9 mouse cellular contexts compared by ENCODE assay signal in genomic region chr8:122500856-122501255, GRCm38 (mm10). TPM values are rescaled to one million over a fixed set of nuclear protein-coding genes. Genes with fewer than 3 reads are reported as not detected.
A peak's percentile ranks its signal among the peaks of the same experiment; 100 is the strongest.
DNase-seq lines count a peak whose midpoint lies in the region; ATAC-seq and TF ChIP-seq lines count a peak whose summit lies in the region.
"Had no signal": no experiment of that assay in that cellular context is flagged by ENCODE, and none has a peak within 500 bp of the region (broad histone marks: within the 10 kb centered on the region; RNA-seq: fewer than 3 reads in every experiment).

No protein-coding gene starts in this region.

- no peak for TF ChIP-seq EP300 in MEL (IDR thresholded peaks at IDR 0.05; ENCODE audit: low read depth in 1 of 2, low read length in 2 of 2)

- peaks cover 0 to 12% of the 10 kb centered on the region in 2 experiments; a peak in 2 of 4 replicates for H3K36me3 ChIP-seq in MEL (ENCODE audit: control insufficient read depth in 1 of 2, insufficient read depth in 2 of 2, low read length in 2 of 2)
- no peaks in the 10 kb centered on the region for H3K36me3 ChIP-seq in forebrain, embryonic 15.5 days
- no peaks in the 10 kb centered on the region for H3K36me3 ChIP-seq in hindbrain, embryonic 11.5 days (ENCODE audit: control insufficient read depth, insufficient read depth, low read length)

- WGBS in forebrain, embryonic 15.5 days = 31% methylated on average over 10 of the region's 10 CpGs
- WGBS in hindbrain, embryonic 11.5 days = 37% methylated on average over 10 of the region's 10 CpGs

- no peak overlapping the region for H3K4me3 ChIP-seq in MEL (ENCODE audit: control insufficient read depth in 1 of 2, insufficient read depth in 1 of 2, low read depth in 2 of 2, low read length in 2 of 2)
- no peak overlapping the region for H3K4me3 ChIP-seq in forebrain, embryonic 15.5 days
- H3K4me3 ChIP-seq in hindbrain, embryonic 11.5 days (ENCODE audit: low read depth, low read length) = no peak overlapping the region

- no peaks in the 10 kb centered on the region for H3K9me3 ChIP-seq in MEL (replicated peaks; ENCODE audit: insufficient read depth, low read length)
- H3K9me3 ChIP-seq in forebrain, embryonic 15.5 days = no peaks in the 10 kb centered on the region
- no peaks in the 10 kb centered on the region for H3K9me3 ChIP-seq in hindbrain, embryonic 11.5 days (ENCODE audit: control insufficient read depth, low read length)

- no peak for TF ChIP-seq POLR2A in MEL (IDR thresholded peaks at IDR 0.05; ENCODE audit: control insufficient read depth in 1 of 2, insufficient read depth in 1 of 2, low read depth in 1 of 2, low read length in 2 of 2, poor library complexity in 1 of 2)

- no peaks in the 10 kb centered on the region for H3K27me3 ChIP-seq in MEL (ENCODE audit: control insufficient read depth in 1 of 2, insufficient read depth in 2 of 2, low read length in 2 of 2)
- H3K27me3 ChIP-seq in forebrain, embryonic 15.5 days = no peaks in the 10 kb centered on the region
- no peaks in the 10 kb centered on the region for H3K27me3 ChIP-seq in hindbrain, embryonic 11.5 days (ENCODE audit: control insufficient read depth, insufficient read depth, low read length)

- H3K27ac ChIP-seq in MEL (ENCODE audit: control insufficient read depth, low read depth, low read length) = no peak overlapping the region
- H3K27ac ChIP-seq in forebrain, embryonic 15.5 days (replicated peaks) = no peak overlapping the region
- no peak overlapping the region for H3K27ac ChIP-seq in hindbrain, embryonic 11.5 days (ENCODE audit: low read depth, low read length)

- no peaks in the 10 kb centered on the region for H3K4me1 ChIP-seq in MEL (ENCODE audit: control insufficient read depth in 1 of 2, insufficient read depth in 2 of 2, low read length in 2 of 2)
- H3K4me1 ChIP-seq in forebrain, embryonic 15.5 days = no peaks in the 10 kb centered on the region
- H3K4me1 ChIP-seq in hindbrain, embryonic 11.5 days (replicated peaks; ENCODE audit: control insufficient read depth, insufficient read depth, low read length) = no peaks in the 10 kb centered on the region; the same call in 1 of the 2 replicates

- H3K9ac ChIP-seq in MEL (ENCODE audit: control insufficient read depth, low read depth, low read length, poor library complexity, severe bottlenecking) = no peak overlapping the region
- H3K9ac ChIP-seq in forebrain, embryonic 15.5 days (replicated peaks) = no peak overlapping the region
- no peak overlapping the region for H3K9ac ChIP-seq in hindbrain, embryonic 11.5 days (ENCODE audit: low read depth, low read length)

- no peaks in the 10 kb centered on the region for H3K79me2 ChIP-seq in MEL (ENCODE audit: control insufficient read depth, insufficient read depth, low read length, poor library complexity)

- DNase-seq in MEL (ENCODE audit: low read depth, low spot score) = peak; percentile 75
- DNase-seq in hindbrain, embryonic 11.5 days (ENCODE audit: low spot score) = peak; percentile 90
- peak; percentile 69 to 80 for DNase-seq in layer of hippocampus, postnatal 25 days (ENCODE audit: extremely low spot score in 1 of 2, low spot score in 1 of 2)
- DNase-seq in lung, postnatal 14 days = peak; percentile 88
- DNase-seq in retina, postnatal 7 days (ENCODE audit: low read depth, low spot score) = peak; percentile 77
- peak; percentile 67 to 69 for DNase-seq in thymus, postnatal 36 days

- TF ChIP-seq CTCF in MEL (IDR thresholded peaks at IDR 0.05 in 2 of 3, conservative IDR thresholded peaks at IDR 0.05 in 1 of 3; ENCODE audit: control insufficient read depth in 1 of 3, insufficient read depth in 1 of 3, low read depth in 2 of 3, low read length in 3 of 3, poor library complexity in 1 of 3, severe bottlenecking in 1 of 3) = peak; percentile 76 to 92 (median 81)

- H3K4me2 ChIP-seq in forebrain, embryonic 15.5 days (replicated peaks) = no peak overlapping the region
- H3K4me2 ChIP-seq in hindbrain, embryonic 11.5 days (replicated peaks; ENCODE audit: low read depth, low read length) = no peak overlapping the region

- TF ChIP-seq RAD21 in MEL (IDR thresholded peaks at IDR 0.05; ENCODE audit: low read depth, low read length) = peak; percentile 75

- peak; percentile 77; the same call in 1 of the 2 replicates for ATAC-seq in cerebellum, adult (ENCODE audit: insufficient number of reproducible peaks, low FRiP score, low TSS enrichment)
- ATAC-seq in forebrain, embryonic 15.5 days (replicated peaks) = peak; percentile 43; the same call in 1 of the 2 replicates
- ATAC-seq in hindbrain, embryonic 11.5 days (ENCODE audit: low FRiP score) = peak; percentile 30; the same call in 1 of the 2 replicates

TF ChIP-seq in MEL, 35 proteins besides CTCF, POLR2A, EP300 and RAD21:
- peak; percentile 83 for TF ChIP-seq SMC3 (IDR thresholded peaks at IDR 0.05; ENCODE audit: low read depth, low read length)
- no peak for TF ChIP-seq MYB (IDR thresholded peaks at IDR 0.05; ENCODE audit: low read depth, low read length)
- TF ChIP-seq MXI1 (IDR thresholded peaks at IDR 0.05; ENCODE audit: low read depth, low read length) = no peak
- TF ChIP-seq ZC3H11A (IDR thresholded peaks at IDR 0.05; ENCODE audit: low read depth, low read length) = peak; percentile 87

RNA-seq across cellular contexts. Expression of gene Ctu2, which starts 24.9 kb away (rescaled TPM):
- 44.4 and 57.4 TPM in 2 replicates for total RNA-seq in MEL (2012; rRNA removed)
- polyA plus RNA-seq in MEL (2012; ENCODE audit: insufficient read depth in 1 of 2, insufficient read length in 2 of 2, low read depth in 1 of 2, low replicate concordance in 2 of 2, missing spikeins in 1 of 2) = 10 to 100 TPM in 1 of 2 experiments, not detected in 1; 44.0 TPM
- polyA plus RNA-seq in forebrain, embryonic 15.5 days (2015; fragmentation: Nextera tagmentation; extraction: Ambion mirVana) = 79.0 and 84.4 TPM in 2 replicates
- 65.6 and 67.5 TPM in 2 replicates for polyA plus RNA-seq in hindbrain, embryonic 11.5 days (2014; fragmentation: Nextera tagmentation; extraction: Ambion mirVana)
- total RNA-seq in layer of hippocampus, postnatal 25 days (2021) = 10 to 100 TPM; 22.1 to 22.2 TPM

RNA-seq across cellular contexts. Expression of gene Rnf166, which starts 25.0 kb away (rescaled TPM):
- 12.0 and 18.6 TPM in 2 replicates for total RNA-seq in MEL (2012; rRNA removed)
- polyA plus RNA-seq in MEL (2012; ENCODE audit: insufficient read depth in 1 of 2, insufficient read length in 2 of 2, low read depth in 1 of 2, low replicate concordance in 2 of 2, missing spikeins in 1 of 2) = 10 to 100 TPM in 1 of 2 experiments, not detected in 1; 37.7 TPM
- 40.2 and 44.8 TPM in 2 replicates for polyA plus RNA-seq in forebrain, embryonic 15.5 days (2015; fragmentation: Nextera tagmentation; extraction: Ambion mirVana)
- polyA plus RNA-seq in hindbrain, embryonic 11.5 days (2014; fragmentation: Nextera tagmentation; extraction: Ambion mirVana) = 24.2 and 27.6 TPM in 2 replicates
- total RNA-seq in layer of hippocampus, postnatal 25 days (2021) = 10 to 100 TPM; 26.0 to 35.0 TPM

RNA-seq across cellular contexts. Expression of gene Snai3, which starts 40.3 kb away (rescaled TPM):
- total RNA-seq in MEL (2012; rRNA removed) = not detected in 2 replicates
- polyA plus RNA-seq in MEL (2012; ENCODE audit: insufficient read depth in 1 of 2, insufficient read length in 2 of 2, low read depth in 1 of 2, low replicate concordance in 2 of 2, missing spikeins in 1 of 2) = under 1 TPM in 1 of 2 experiments, not detected in 1; 0.06 TPM
- not detected in 2 replicates for polyA plus RNA-seq in forebrain, embryonic 15.5 days (2015; fragmentation: Nextera tagmentation; extraction: Ambion mirVana)
- not detected in 2 replicates for polyA plus RNA-seq in hindbrain, embryonic 11.5 days (2014; fragmentation: Nextera tagmentation; extraction: Ambion mirVana)
- total RNA-seq in layer of hippocampus, postnatal 25 days (2021) = not detected
- total RNA-seq: layer of hippocampus, adult 8-10 months had no signal

RNA-seq across cellular contexts. Expression of gene Piezo1, which starts 50.3 kb away (rescaled TPM):
- 144 and 155 TPM in 2 replicates for total RNA-seq in MEL (2012; rRNA removed)
- 100 to 1,000 TPM in 1 of 2 experiments, 10 to 100 TPM in 1; 35.1 to 223 TPM for polyA plus RNA-seq in MEL (2012; ENCODE audit: insufficient read depth in 1 of 2, insufficient read length in 2 of 2, low read depth in 1 of 2, low replicate concordance in 2 of 2, missing spikeins in 1 of 2)
- polyA plus RNA-seq in forebrain, embryonic 15.5 days (2015; fragmentation: Nextera tagmentation; extraction: Ambion mirVana) = 2.1 and 2.6 TPM in 2 replicates
- polyA plus RNA-seq in hindbrain, embryonic 11.5 days (2014; fragmentation: Nextera tagmentation; extraction: Ambion mirVana) = 5.2 and 5.3 TPM in 2 replicates
- total RNA-seq in layer of hippocampus, postnatal 25 days (2021) = 1 to 10 TPM; 3.6 to 5.7 TPM

RNA-seq across cellular contexts. Expression of gene Mvd, which starts 57.6 kb away (rescaled TPM):
- 20.6 and 20.8 TPM in 2 replicates for total RNA-seq in MEL (2012; rRNA removed)
- 10 to 100 TPM in 1 of 2 experiments, not detected in 1; 25.5 TPM for polyA plus RNA-seq in MEL (2012; ENCODE audit: insufficient read depth in 1 of 2, insufficient read length in 2 of 2, low read depth in 1 of 2, low replicate concordance in 2 of 2, missing spikeins in 1 of 2)
- 50.3 and 51.7 TPM in 2 replicates for polyA plus RNA-seq in forebrain, embryonic 15.5 days (2015; fragmentation: Nextera tagmentation; extraction: Ambion mirVana)
- 46.3 and 49.2 TPM in 2 replicates for polyA plus RNA-seq in hindbrain, embryonic 11.5 days (2014; fragmentation: Nextera tagmentation; extraction: Ambion mirVana)
- 10 to 100 TPM; 23.1 to 25.2 TPM for total RNA-seq in layer of hippocampus, postnatal 25 days (2021)
